Comparison of ENCODE assay signal across 8 mouse cellular contexts in genomic region chr14:30353291-30354126, GRCm38 (mm10).
A peak's percentile ranks its signal among the peaks of the same experiment; 100 is the strongest.
DNase-seq lines count a peak whose midpoint lies in the region; ATAC-seq and TF ChIP-seq lines count a peak whose summit lies in the region.

No protein-coding gene starts in this region.

- peaks cover 5% of the 10 kb centered on the region; the same call in 1 of the 2 replicates for H3K9me3 ChIP-seq in erythroblast, embryonic 14.5 days (ENCODE audit: control insufficient read depth, low read length)
- no peaks in the 10 kb centered on the region for H3K9me3 ChIP-seq in embryonic facial prominence, embryonic 15.5 days (replicated peaks)
- no peaks in the 10 kb centered on the region for H3K9me3 ChIP-seq in hindbrain, postnatal 0 days (ENCODE audit: low read length)
- no peaks in the 10 kb centered on the region for H3K9me3 ChIP-seq in stomach, embryonic 16.5 days (replicated peaks; ENCODE audit: control insufficient read depth, low read length)

- no peaks in the 10 kb centered on the region for H3K36me3 ChIP-seq in erythroblast, embryonic 14.5 days (ENCODE audit: control insufficient read depth)
- no peaks in the 10 kb centered on the region for H3K36me3 ChIP-seq in embryonic facial prominence, embryonic 15.5 days
- no peaks in the 10 kb centered on the region for H3K36me3 ChIP-seq in hindbrain, postnatal 0 days (ENCODE audit: insufficient read depth, low read length)
- no peaks in the 10 kb centered on the region for H3K36me3 ChIP-seq in macrophage (ENCODE audit: inconsistent target)
- H3K36me3 ChIP-seq in stomach, embryonic 16.5 days (ENCODE audit: control insufficient read depth, insufficient read depth, low read length): no peaks in the 10 kb centered on the region

- H3K4me3 ChIP-seq in erythroblast, embryonic 14.5 days (replicated peaks): peak overlapping the region; percentile 12
- H3K4me3 ChIP-seq in embryonic facial prominence, embryonic 15.5 days (replicated peaks): peak overlapping the region; percentile 66
- H3K4me3 ChIP-seq in hindbrain, postnatal 0 days (ENCODE audit: low read length): peak overlapping the region; percentile 68
- peak overlapping the region; percentile 10; the same call in 1 of the 2 replicates for H3K4me3 ChIP-seq in macrophage (ENCODE audit: inconsistent target)
- peak overlapping the region; percentile 66 for H3K4me3 ChIP-seq in stomach, embryonic 16.5 days (replicated peaks; ENCODE audit: low read length)

- no peak for ATAC-seq in erythroblast, adult 5-6 weeks (replicated peaks; ENCODE audit: low FRiP score, poor library complexity, severe bottlenecking)
- ATAC-seq in embryonic facial prominence, embryonic 15.5 days (ENCODE audit: insufficient number of reproducible peaks, low FRiP score, low TSS enrichment, low read depth): peak; percentile 71
- peak; percentile 68 for ATAC-seq in hindbrain, postnatal 0 days
- peak; percentile 52 for ATAC-seq in stomach, embryonic 16.5 days (ENCODE audit: insufficient read depth, low FRiP score)

- H3K79me2 ChIP-seq in macrophage (ENCODE audit: inconsistent target): no peaks in the 10 kb centered on the region

- H3K4me1 ChIP-seq in erythroblast, embryonic 14.5 days (ENCODE audit: control insufficient read depth): no peaks in the 10 kb centered on the region
- H3K4me1 ChIP-seq in embryonic facial prominence, embryonic 15.5 days: peaks cover 20% of the 10 kb centered on the region
- no peaks in the 10 kb centered on the region for H3K4me1 ChIP-seq in hindbrain, postnatal 0 days (ENCODE audit: insufficient read depth, low read length)
- H3K4me1 ChIP-seq in stomach, embryonic 16.5 days (ENCODE audit: control insufficient read depth, insufficient read depth, low read length): peaks cover 11% of the 10 kb centered on the region

- peaks cover 62% of the 10 kb centered on the region for H3K27me3 ChIP-seq in erythroblast, embryonic 14.5 days (ENCODE audit: control insufficient read depth)
- H3K27me3 ChIP-seq in embryonic facial prominence, embryonic 15.5 days: peaks cover 8% of the 10 kb centered on the region
- no peaks in the 10 kb centered on the region for H3K27me3 ChIP-seq in hindbrain, postnatal 0 days (ENCODE audit: insufficient read depth, low read length)
- no peaks in the 10 kb centered on the region for H3K27me3 ChIP-seq in stomach, embryonic 16.5 days (ENCODE audit: control insufficient read depth, insufficient read depth, low read length)

- 1% methylated on average over 76 of the region's 114 CpGs for WGBS in embryonic facial prominence, embryonic 15.5 days
- WGBS in hindbrain, postnatal 0 days: 2% methylated on average over 46 of the region's 114 CpGs
- under 1% methylated on average over 52 of the region's 114 CpGs for WGBS in macrophage (ENCODE audit: missing documents)
- WGBS in stomach, embryonic 16.5 days: under 1% methylated on average over 48 of the region's 114 CpGs

- peak; percentile 6 to 21 for DNase-seq in spleen, adult 18-20 months
- DNase-seq in spleen, postnatal 4 days (ENCODE audit: low spot score in 2 of 2): no peak
- peak; percentile 74 for DNase-seq in hindbrain, postnatal 0 days (ENCODE audit: low spot score)

- peak overlapping the region; percentile 93 for H3K4me2 ChIP-seq in embryonic facial prominence, embryonic 15.5 days (replicated peaks)
- H3K4me2 ChIP-seq in hindbrain, postnatal 0 days (ENCODE audit: low read depth, low read length): peak overlapping the region; percentile 88
- H3K4me2 ChIP-seq in stomach, embryonic 16.5 days (ENCODE audit: low read depth, low read length): peak overlapping the region; percentile 86

- TF ChIP-seq CTCF in hindbrain, postnatal 0 days (IDR thresholded peaks at IDR 0.05; ENCODE audit: low read depth): no peak

- peak overlapping the region; percentile 51; the same call in 1 of the 2 replicates for H3K27ac ChIP-seq in embryonic facial prominence, embryonic 15.5 days (replicated peaks)
- peak overlapping the region; percentile 79 for H3K27ac ChIP-seq in hindbrain, postnatal 0 days
- no peak overlapping the region for H3K27ac ChIP-seq in macrophage
- H3K27ac ChIP-seq in stomach, embryonic 16.5 days (ENCODE audit: low read length): peak overlapping the region; percentile 58; the same call in 1 of the 2 replicates

- H3K9ac ChIP-seq in embryonic facial prominence, embryonic 15.5 days: peak overlapping the region; percentile 53
- H3K9ac ChIP-seq in hindbrain, postnatal 0 days (replicated peaks; ENCODE audit: low read length): peak overlapping the region; percentile 84
- H3K9ac ChIP-seq in stomach, embryonic 16.5 days (ENCODE audit: low read length): peak overlapping the region; percentile 85

Comparison
In these comparisons a context has a peak if more than half of its experiments do, and no peak if none do; other contexts are left out.
1. DNase-seq: peak in spleen, adult 18-20 months (2 of 2) and hindbrain, postnatal 0 days (single experiment); none in spleen, postnatal 4 days (0 of 2).
2. H3K4me3 ChIP-seq: peak in every context shown above with its lines; median percentile 68 in hindbrain, postnatal 0 days; 66 in embryonic facial prominence, embryonic 15.5 days; 66 in stomach, embryonic 16.5 days; 12 in erythroblast, embryonic 14.5 days; 10 in macrophage.
3. Peak in every context shown above with its lines, with median percentiles within 50 percentile points of each other: H3K4me2 ChIP-seq and H3K9ac ChIP-seq.